Mouse (Mus musculus): ENCODE data around the gene Krt42. TPM values are rescaled to one million over a fixed set of nuclear protein-coding genes. Genes with fewer than 3 reads are reported as not detected.

The Krt42 gene
- polyA plus RNA-seq (2015; fragmentation: Nextera tagmentation; extraction: Ambion mirVana), result not detected in 2 replicates

DNA sequence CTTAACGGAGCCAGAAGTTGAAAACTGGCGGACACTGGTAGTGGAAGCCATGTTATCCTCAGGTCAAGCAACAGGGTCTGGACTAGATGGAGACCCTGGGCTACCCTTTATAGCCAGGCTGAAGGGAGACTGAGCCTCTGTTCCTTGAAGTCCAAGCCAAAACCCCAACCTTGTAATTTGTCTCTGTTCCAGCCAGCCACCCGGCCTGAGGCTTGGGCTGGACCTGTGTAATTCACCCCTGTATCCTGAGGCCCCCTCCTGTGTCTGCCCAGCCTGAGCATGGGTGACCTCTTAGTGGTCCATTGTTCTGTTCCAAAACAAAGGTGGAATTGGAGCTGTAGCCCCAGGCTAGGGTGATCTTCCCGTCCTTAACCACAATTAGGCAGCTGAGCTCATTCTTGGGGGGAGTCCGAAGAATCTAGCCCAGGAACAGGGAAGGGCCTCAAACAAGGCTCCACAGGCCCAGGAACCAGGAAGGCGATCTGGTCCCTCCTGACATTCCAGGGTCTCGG, at the start of gene Krt42:
Krt42 (minus strand) TSS at position 51 of the 512 bp plus-strand sequence.
- WGBS (ENCODE audit: insufficient replicate concordance), result 77% methylated on average over 7 of the region's 7 CpGs
- no peaks in the 10 kb centered on the region for H3K36me3 ChIP-seq (replicated peaks; ENCODE audit: insufficient read depth, low read length)

GRCm38 (mm10) chr11:100318529-100319451, 49.1 kb upstream of the Krt42 start:
- Histone ChIP-seq H3K4me1 (ENCODE audit: insufficient read depth) (peaks cover 32% of the 10 kb centered on the region), H3K4me3 (ENCODE audit: low read depth, low read length) (peak overlapping the region; percentile 90), H3K4me2 (ENCODE audit: low read depth, low read length) (peak overlapping the region; percentile 80), H3K27me3 (ENCODE audit: insufficient read depth, low read length) (no peaks in the 10 kb centered on the region), H3K9ac (replicated peaks) (peak overlapping the region; percentile 63), H3K27ac (ENCODE audit: low read depth) (peak overlapping the region; percentile 94), H3K36me3 (replicated peaks; ENCODE audit: insufficient read depth, low read length) (peaks cover 18% of the 10 kb centered on the region), H3K9me3 (ENCODE audit: low read length) (no peaks in the 10 kb centered on the region)
- 64% methylated on average over 10 of the region's 10 CpGs for WGBS (ENCODE audit: insufficient replicate concordance)
- no peak for ATAC-seq
- peak; percentile 42 for DNase-seq
- TF ChIP-seq CTCF (IDR thresholded peaks at IDR 0.05; ENCODE audit: low read depth) (no peak), EP300 (IDR thresholded peaks at IDR 0.05; ENCODE audit: low read depth) (peak; percentile 4; the same call in 1 of the 2 replicates)

More for the DNA sequence above, at the start of gene Krt42:
- Histone ChIP-seq H3K9ac (replicated peaks) (no peak within 1 kb of the TSS), H3K27ac (ENCODE audit: low read depth) (no peak within 1 kb of the TSS), H3K4me1 (ENCODE audit: insufficient read depth) (no peaks in the 10 kb centered on the region), H3K4me2 (ENCODE audit: low read depth, low read length) (no peak within 1 kb of the TSS), H3K4me3 (ENCODE audit: low read depth, low read length) (no peak within 1 kb of the TSS), H3K9me3 (ENCODE audit: low read length) (no peaks in the 10 kb centered on the region), H3K27me3 (ENCODE audit: insufficient read depth, low read length) (no peaks in the 10 kb centered on the region)
- DNase-seq (no peak), ATAC-seq (no peak)
- TF ChIP-seq EP300 (IDR thresholded peaks at IDR 0.05; ENCODE audit: low read depth), result no peak
- no peak for TF ChIP-seq CTCF (IDR thresholded peaks at IDR 0.05; ENCODE audit: low read depth)

DNA sequence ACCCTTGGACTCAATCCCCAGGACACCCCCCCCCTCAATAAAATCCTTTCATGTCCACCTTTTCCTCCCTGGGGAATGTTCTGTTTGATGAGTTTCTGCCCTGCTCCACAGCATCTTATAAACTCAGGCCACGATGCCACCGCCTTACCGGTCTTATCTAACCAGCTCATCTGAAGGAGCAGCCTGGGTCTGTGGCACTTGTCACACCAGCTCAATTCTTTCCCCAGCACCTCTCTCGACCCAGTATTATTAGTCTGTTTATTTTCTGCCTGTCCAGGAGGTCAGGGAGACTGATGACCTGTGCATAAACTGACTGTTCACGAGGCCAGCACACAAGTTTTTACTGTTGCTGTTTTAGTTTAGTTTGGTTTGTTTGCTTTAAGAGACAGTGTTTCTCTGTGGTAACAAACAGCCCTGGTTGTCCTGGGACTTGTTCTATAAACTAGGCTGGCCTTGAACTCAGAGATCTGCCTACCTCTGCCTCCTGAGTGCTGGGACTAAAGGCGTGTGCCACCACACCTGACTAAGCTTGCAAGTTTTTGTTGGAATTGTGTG, 48.2 kb upstream of the Krt42 start:
- WGBS (ENCODE audit: insufficient replicate concordance), result 37% methylated on average over 6 of the region's 6 CpGs
- peaks cover 32% of the 10 kb centered on the region for H3K4me1 ChIP-seq (ENCODE audit: insufficient read depth)
- no peak overlapping the region for H3K4me3 ChIP-seq (ENCODE audit: low read depth, low read length)
- H3K9me3 ChIP-seq (ENCODE audit: low read length), result no peaks in the 10 kb centered on the region
- no peaks in the 10 kb centered on the region for H3K27me3 ChIP-seq (ENCODE audit: insufficient read depth, low read length)
- peak overlapping the region; percentile 33 for H3K9ac ChIP-seq (replicated peaks)
- H3K4me2 ChIP-seq (ENCODE audit: low read depth, low read length), result peak overlapping the region; percentile 80
- peak; percentile 9 for ATAC-seq
- no peak for TF ChIP-seq CTCF (IDR thresholded peaks at IDR 0.05; ENCODE audit: low read depth)
- TF ChIP-seq EP300 (IDR thresholded peaks at IDR 0.05; ENCODE audit: low read depth), result no peak
- H3K27ac ChIP-seq (ENCODE audit: low read depth), result peak overlapping the region; percentile 94
- peak; percentile 45 for DNase-seq
- peaks cover 18% of the 10 kb centered on the region for H3K36me3 ChIP-seq (replicated peaks; ENCODE audit: insufficient read depth, low read length)

DNA sequence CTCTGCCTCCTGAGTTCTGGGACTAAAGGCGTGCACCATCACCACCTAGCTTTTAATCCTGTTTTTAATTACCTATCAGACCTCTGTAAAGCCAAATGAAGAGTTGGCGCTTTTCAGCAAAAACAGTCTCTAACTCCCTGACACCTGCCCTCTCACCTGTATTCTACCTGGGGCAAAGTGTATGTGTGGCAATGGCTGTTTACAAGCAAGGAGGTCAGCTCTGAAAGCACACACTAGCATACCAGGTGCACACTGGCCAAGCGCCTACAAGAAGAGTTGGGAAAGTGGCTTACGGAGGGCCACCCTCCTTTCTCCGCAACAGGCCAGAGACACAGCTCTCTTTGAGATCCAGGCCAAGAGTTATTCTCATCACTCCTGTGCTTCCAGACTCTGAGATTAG, 45.8 kb upstream of the Krt42 start:
- H3K9me3 ChIP-seq (ENCODE audit: low read length), result no peaks in the 10 kb centered on the region
- H3K27ac ChIP-seq (ENCODE audit: low read depth), result peak overlapping the region; percentile 92
- TF ChIP-seq CTCF (IDR thresholded peaks at IDR 0.05; ENCODE audit: low read depth), result no peak
- TF ChIP-seq EP300 (IDR thresholded peaks at IDR 0.05; ENCODE audit: low read depth), result peak; percentile 73; the same call in 1 of the 2 replicates
- no peaks in the 10 kb centered on the region for H3K27me3 ChIP-seq (ENCODE audit: insufficient read depth, low read length)
- H3K9ac ChIP-seq (replicated peaks), result 0 out of 2 replicates have a peak overlapping the region, but pooled peaks have one; percentile 17
- no peak overlapping the region for H3K4me2 ChIP-seq (ENCODE audit: low read depth, low read length)
- ATAC-seq (peak; percentile 32), DNase-seq (peak; percentile 65)
- H3K4me1 ChIP-seq (ENCODE audit: insufficient read depth), result peaks cover 36% of the 10 kb centered on the region
- H3K4me3 ChIP-seq (ENCODE audit: low read depth, low read length), result no peak overlapping the region
- no peaks in the 10 kb centered on the region for H3K36me3 ChIP-seq (replicated peaks; ENCODE audit: insufficient read depth, low read length)
- 60% methylated on average over 5 of the region's 5 CpGs for WGBS (ENCODE audit: insufficient replicate concordance)

DNA sequence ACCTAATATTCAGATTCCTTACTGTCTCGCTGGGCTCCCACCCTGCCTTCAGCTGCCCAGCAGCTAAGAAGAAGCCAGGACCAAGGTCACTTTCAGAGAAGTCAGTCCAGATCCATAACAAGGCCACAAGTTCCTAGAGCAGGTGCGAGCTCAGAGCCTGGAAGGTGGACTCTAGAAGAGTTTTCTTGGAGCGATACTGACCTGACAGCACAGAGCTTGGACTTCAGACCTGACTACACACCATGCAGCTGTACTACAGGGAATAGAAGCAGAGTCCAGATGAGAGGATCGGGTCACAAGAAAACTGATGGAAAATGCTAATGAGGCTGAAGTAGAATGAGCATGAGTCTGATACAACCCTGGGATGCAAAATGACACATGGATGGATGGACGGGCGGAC, 43.8 kb upstream of the Krt42 start:
- Histone ChIP-seq H3K27ac (ENCODE audit: low read depth) (peak overlapping the region; percentile 53), H3K4me1 (ENCODE audit: insufficient read depth) (peaks cover 25% of the 10 kb centered on the region), H3K36me3 (replicated peaks; ENCODE audit: insufficient read depth, low read length) (no peaks in the 10 kb centered on the region), H3K4me2 (ENCODE audit: low read depth, low read length) (no peak overlapping the region), H3K27me3 (ENCODE audit: insufficient read depth, low read length) (no peaks in the 10 kb centered on the region), H3K9me3 (ENCODE audit: low read length) (no peaks in the 10 kb centered on the region), H3K9ac (replicated peaks) (no peak overlapping the region), H3K4me3 (ENCODE audit: low read depth, low read length) (no peak overlapping the region)
- no peak for DNase-seq
- TF ChIP-seq EP300 (IDR thresholded peaks at IDR 0.05; ENCODE audit: low read depth) (no peak), CTCF (IDR thresholded peaks at IDR 0.05; ENCODE audit: low read depth) (no peak)
- 80% methylated on average over 6 of the region's 6 CpGs for WGBS (ENCODE audit: insufficient replicate concordance)
- ATAC-seq, result no peak

DNA sequence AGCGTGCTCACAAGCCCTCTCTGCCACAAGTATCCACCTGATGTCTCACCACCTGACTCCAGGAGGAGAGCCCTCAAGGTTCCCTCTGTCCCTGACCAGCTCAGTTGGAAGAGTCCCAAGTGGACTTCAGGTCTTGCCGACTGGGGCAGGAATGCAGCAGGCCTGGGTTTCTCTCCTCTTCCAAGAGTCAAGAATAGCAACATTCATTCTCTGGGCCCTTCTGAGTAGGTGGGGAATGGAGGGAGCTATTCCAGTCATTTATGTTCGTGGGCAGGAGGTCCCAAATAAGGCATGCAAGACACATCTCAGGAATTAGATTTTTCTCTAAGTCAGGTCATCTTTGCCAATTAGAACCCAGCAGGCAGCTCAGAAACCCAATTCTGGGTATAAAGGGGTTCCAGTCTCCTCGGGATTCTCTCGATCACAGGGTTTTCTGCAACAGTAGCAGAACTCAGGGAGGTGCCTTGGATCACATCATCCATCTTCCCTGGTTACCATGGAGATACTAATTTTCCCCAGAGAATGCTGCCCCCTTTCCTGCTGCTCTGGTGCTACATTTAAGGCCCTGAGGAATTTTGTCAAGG, 42.5 kb upstream of the Krt42 start:
- TF ChIP-seq CTCF (IDR thresholded peaks at IDR 0.05; ENCODE audit: low read depth) (no peak), EP300 (IDR thresholded peaks at IDR 0.05; ENCODE audit: low read depth) (no peak)
- ATAC-seq (no peak), DNase-seq (no peak)
- no peak overlapping the region for H3K27ac ChIP-seq (ENCODE audit: low read depth)
- H3K9me3 ChIP-seq (ENCODE audit: low read length), result no peaks in the 10 kb centered on the region
- no peaks in the 10 kb centered on the region for H3K36me3 ChIP-seq (replicated peaks; ENCODE audit: insufficient read depth, low read length)
- H3K4me2 ChIP-seq (ENCODE audit: low read depth, low read length), result no peak overlapping the region
- H3K9ac ChIP-seq (replicated peaks), result no peak overlapping the region
- 47% methylated on average over 5 of the region's 5 CpGs for WGBS (ENCODE audit: insufficient replicate concordance)
- peaks cover 17% of the 10 kb centered on the region for H3K4me1 ChIP-seq (ENCODE audit: insufficient read depth)
- H3K27me3 ChIP-seq (ENCODE audit: insufficient read depth, low read length), result no peaks in the 10 kb centered on the region
- no peak overlapping the region for H3K4me3 ChIP-seq (ENCODE audit: low read depth, low read length)
